Mouse (Mus musculus) adrenal gland (tissue): Measurements from ENCODE around the gene Slc35a1.

Experiments used
- intact Hi-C: fragments of 180-260 bp; cut with DNase I; formaldehyde crosslinking; loops from one replicate; pipeline ENCODE4 v1.15.1; 2025

Gene Slc35a1

GRCm38 (mm10) chr4:34659012-34659411, 28.2 kb downstream of the Slc35a1 start:
- intact Hi-C loops: no loop called here

DNA sequence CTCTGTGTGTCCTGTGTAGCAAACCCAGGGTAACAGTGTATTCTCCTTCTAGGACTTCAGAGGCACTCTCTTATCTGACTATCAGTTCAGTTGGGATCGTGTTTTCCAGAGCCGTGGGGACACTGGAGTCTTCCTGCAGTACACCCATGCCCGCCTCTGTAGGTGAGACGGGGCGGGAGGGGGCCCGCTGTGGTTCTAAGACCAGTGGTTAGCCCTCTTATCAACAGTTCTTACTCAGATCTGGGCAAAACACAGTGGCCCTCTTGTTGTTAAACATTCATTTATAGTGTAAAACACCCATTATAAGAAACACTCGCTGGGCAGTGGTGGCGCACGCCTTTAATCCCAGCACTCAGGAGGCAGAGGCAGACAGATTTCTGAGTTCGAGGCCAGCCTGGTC, 31.1 kb downstream of the Slc35a1 start:
- intact Hi-C loops: no loop called here

- intact Hi-C loops: no loop called here
Measured at GRCm38 (mm10) chr4:34653179-34653578, 34.1 kb downstream of the Slc35a1 start.

DNA sequence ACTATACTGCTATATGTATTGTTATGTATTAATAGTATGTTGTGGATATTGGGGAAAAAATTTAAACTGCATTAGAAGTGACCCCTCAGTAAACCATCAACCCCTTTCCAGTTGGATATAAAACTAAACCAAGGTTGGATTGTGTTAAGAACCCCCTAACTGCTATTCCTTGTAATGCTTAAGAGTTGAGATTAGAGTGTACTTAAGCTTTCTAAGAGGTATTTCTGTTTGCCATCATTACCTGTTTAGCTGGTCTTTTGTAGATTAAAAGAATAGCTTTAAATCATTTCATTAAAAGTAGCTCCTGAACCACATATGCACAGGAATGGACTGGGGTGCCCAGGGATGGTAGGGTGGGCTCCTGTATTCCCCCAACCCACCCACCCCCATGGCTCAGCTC, 42.5 kb downstream of the Slc35a1 start:
- intact Hi-C loops: no loop called here

DNA sequence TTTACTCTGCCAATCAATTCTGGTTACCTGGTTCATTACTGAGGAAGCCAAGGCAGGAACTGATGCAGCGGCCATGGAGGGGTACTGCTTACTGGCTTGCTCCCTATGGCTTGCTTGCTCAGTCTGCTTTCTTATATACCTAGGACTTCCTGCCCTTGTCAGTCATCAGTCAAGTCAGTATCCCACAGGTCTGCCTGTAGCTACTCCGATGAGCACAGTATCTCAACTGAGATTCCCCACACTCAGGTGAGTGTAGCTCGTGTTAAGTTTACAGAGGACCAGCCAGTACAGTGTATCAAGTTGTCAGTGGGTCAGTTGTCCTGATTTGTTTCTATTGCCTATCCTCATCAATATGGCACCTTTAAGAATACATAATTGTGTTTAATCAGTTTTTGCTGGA, 46.5 kb downstream of the Slc35a1 start:
- intact Hi-C loops: no loop called here

DNA sequence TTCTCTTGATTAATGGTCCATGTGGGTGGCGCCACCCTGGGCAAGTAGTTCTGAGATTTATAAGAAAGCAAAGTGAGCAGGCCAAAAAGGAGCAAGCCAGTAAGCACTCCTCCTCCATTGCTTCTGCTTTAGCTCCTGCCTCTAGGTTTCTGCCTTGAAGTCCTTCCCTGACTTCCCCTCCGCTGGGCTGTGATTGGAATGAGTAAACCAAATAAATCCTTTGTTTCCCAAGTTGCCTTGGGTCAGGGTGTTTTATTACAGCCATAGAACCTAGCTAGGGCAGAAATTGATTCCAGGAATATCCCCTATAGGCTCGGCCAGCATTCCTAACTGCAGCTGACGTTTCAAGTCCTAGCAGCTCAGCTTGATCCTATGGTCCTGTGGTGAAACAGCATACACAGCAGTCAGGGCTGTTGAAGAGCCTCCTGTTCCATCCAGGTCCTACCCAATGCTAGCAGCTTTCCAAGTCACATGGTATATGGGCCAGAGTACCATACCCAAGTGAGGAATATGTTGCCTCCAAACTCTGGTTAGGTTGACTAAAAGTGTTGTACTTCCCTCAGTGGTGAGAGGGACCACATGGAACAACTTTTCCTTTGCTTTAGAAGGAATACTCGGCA, 47.4 kb downstream of the Slc35a1 start:
- intact Hi-C loops: no loop called here

- intact Hi-C loops: no loop called here
Measured at GRCm38 (mm10) chr4:34637851-34638250, 49.4 kb downstream of the Slc35a1 start.

- intact Hi-C loops: no loop called here
Measured at GRCm38 (mm10) chr4:34637386-34637785, 49.9 kb downstream of the Slc35a1 start.

DNA sequence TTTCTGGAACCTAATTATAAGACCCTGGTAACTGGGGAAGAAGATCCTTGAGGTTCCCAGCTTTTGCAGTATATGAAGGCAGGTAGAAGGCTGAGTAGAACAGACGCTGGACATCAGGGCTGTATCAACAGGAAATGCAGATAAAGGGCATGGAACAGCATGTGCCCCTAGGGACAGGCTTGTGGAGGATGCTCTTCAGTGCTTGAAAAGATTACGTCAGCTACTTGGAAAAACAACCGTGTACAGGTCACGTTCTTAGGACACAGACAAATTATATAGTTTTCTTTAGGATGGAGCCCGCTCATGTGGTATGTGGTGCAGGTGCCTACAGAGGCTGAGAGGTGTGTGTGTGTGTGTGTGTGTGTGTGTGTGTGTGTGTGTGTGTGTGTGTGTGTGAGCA, 51.2 kb downstream of the Slc35a1 start:
- intact Hi-C loops: no loop called here

GRCm38 (mm10) chr4:34634129-34634528, 53.1 kb downstream of the Slc35a1 start:
- intact Hi-C loops: no loop called here

DNA sequence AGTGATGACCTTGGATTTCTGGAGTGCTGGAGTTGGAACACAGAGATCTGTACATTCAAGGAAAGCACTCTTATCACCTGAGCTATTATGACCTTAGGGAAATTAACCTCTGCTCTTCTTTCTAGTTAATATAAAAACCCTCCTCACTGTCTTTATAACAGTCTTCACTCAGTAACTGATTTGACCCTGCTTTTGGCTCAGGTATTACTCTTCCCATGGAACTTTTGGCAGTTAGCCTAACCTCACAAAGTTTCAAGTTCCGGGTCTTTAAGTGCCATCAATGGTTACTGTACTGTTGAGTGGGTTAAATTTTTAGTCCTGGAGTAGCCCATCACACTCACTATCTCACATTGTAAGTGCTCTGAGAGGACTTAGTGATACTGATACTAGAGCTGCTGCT, 57.3 kb downstream of the Slc35a1 start:
- intact Hi-C loops: no loop called here

GRCm38 (mm10) chr4:34626401-34626800, 60.8 kb downstream of the Slc35a1 start:
- intact Hi-C loops: no loop called here

GRCm38 (mm10) chr4:34625556-34625955, 61.7 kb downstream of the Slc35a1 start:
- intact Hi-C loops: no loop called here

- intact Hi-C loops: no loop called here
Measured at GRCm38 (mm10) chr4:34616146-34616545, 71.1 kb downstream of the Slc35a1 start.

GRCm38 (mm10) chr4:34615303-34615702, 71.9 kb downstream of the Slc35a1 start:
- intact Hi-C loops: no loop called here

DNA sequence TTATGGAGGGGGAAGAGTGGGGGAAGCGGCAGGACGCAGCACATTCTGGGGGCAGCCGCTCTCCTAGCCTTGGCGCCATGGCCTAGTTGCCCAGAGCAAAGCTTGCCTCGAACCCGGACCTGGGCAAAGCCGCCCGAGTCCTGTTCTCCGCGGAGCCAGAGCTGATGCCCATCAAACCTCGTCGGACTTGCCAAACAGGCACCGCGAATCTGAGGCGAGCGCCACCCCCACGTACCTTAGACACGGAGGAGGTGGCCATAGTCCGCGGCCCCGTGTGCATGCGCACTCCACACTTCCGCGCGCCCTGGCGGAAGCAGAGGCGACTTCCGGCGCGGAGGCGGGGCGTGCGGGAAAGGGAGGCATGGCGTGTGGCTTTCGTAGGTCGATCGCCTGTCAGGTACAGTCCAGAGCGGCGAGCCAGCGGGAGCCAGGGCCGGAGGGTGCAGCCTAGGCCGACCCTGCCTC, 72.6 kb downstream of the Slc35a1 start, which contains the start of the genes Orc3 and Rars2:
Orc3 (minus strand) TSS at position 315 of the 465 bp plus-strand sequence.
Rars2 (plus strand) TSS at position 328 of the 465 bp plus-strand sequence.
- intact Hi-C loops: no loop called here

DNA sequence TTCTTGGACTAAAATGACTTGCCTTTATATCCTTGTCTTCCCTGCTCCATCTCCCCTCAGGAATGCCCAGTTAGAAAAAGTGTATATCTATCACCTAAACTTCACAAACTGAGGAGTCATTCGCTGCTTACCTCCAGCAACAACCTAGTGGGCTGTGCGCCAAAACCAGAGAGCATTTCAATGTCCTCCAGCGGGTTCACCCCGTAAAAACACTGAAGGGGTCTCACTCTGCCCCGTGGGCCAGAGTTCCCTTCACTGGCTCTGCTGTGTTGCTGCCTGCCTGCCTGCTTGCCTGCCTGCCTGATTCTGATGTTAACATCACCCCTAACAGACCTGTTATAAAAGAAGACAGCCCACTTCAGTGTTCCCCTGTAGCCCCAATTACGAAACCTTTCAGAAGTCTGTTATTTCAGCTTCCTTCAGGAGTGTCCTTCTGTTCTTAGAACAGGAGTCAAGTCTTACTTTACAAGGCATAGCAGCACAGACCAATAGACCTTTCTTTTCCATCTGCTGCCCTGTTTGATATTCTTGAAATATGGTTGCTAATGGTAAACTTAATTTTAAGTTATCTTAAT, 73.6 kb downstream of the Slc35a1 start:
- intact Hi-C loops: no loop called here
